Mouse (Mus musculus) adrenal gland, adult (tissue): ENCODE measurements around the gene Hepacam.

Experiments used
- DNase-seq, 2 experiments: peaks; one replicate each; pipeline ENCODE4 v3.0.0; 2022 to 2023; ENCODE audit warnings: low spot score in 1 of 2; ENCODE audit not compliant: inconsistent age in 2 of 2

Gene Hepacam

DNA sequence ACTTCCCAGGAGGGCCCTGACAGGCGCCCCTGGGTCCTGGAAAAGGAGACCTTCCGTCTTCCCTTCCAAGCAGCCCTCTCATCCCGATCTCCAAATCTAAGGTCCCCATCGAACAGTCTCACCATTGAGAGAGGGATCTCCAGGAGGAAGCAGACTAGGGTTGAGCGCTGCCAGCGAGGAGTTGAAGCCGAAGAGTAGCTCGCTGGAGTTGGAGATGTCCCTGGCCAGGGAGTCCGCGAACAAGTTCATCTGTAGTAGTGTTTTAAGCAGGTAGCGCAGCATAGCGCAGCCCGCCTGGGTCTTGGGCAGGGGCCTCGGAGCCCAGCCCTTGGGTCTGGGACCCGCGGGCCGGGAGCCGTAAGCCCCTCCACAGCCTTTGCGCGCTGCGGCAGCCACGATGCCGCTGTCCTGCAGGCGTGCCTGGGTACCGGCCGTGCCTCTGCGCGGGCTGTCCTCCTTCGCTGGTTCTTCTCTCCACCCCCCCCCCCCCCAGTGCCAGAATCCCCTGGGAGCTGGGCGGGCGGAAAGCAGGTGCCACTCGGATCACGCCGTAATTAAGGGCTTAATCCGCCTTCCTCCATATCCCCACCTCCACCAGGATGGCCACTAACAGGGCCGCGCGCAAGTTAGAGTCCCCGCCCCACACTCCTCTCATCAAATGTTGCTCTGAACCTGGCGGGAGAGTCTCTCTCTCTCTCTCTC, 65.7 kb downstream of the Hepacam start, which contains the start of gene Robo3:
Gene Robo3 (minus strand): TSS at position 527 of the 702 bp plus-strand sequence.
- DNase-seq, result peak in 1 of 2 experiments; percentile 58

DNA sequence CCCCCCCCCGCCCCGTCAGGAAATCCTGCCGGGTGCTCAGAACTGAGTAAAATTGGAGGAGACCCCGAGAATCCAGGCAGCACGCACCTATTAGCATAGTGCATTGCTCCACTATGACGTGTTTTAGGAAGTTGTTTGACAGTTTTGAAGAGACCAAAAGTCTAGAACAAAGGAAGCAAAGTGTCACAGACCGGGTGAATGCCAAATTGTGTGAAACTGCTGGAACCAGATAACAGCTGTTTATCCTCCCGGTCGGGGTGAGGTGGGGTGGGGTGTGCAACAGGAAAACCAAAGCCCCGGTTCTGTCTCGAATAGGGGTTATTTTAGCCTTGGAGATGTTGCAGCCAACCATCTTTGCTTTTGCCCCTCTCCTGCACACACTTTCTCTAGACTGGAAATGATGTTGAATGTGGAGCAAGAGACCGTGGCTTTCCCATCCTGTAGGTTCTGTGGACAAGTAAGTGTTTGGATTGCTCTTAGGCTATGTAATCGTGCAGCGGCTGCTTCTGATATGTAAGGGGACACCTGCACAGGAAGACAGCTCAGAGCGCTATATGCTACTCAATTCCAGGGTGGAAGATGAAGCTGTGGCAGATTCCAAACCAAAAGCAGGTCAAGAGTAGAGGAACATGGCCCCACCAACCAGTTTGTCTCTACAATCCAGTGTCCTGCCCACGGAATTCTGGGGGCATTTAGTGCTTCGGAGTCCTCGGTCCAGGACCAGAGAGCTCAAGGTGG, 66.8 kb downstream of the Hepacam start:
- DNase-seq, result peak in 1 of 2 experiments; percentile 50

GRCm38 (mm10) chr9:37434932-37435331, 67.8 kb downstream of the Hepacam start:
- no peak for DNase-seq

- DNase-seq, result peak; percentile 43 to 75
These were observed 68.5 kb downstream of the Hepacam start for GRCm38 (mm10) chr9:37435616-37436015.
